Mouse (Mus musculus): ENCODE data around the gene Rin2. TPM values are rescaled to one million over a fixed set of nuclear protein-coding genes. Genes with fewer than 3 reads are reported as not detected.

The Rin2 gene
- polyA plus RNA-seq (2015; fragmentation: Nextera tagmentation; extraction: Ambion mirVana), result 10.2 and 11.9 TPM in 2 replicates

- no peaks in the 10 kb centered on the region for H3K36me3 ChIP-seq (ENCODE audit: control insufficient read depth, insufficient read depth)
- H3K4me2 ChIP-seq (replicated peaks; ENCODE audit: low read depth), result peak within 1 kb of the TSS; percentile 93
- no peak for TF ChIP-seq CTCF (IDR thresholded peaks at IDR 0.05; ENCODE audit: low read depth)
- H3K4me3 ChIP-seq (ENCODE audit: low read depth, low read length), result peak within 1 kb of the TSS; percentile 71
- no peaks in the 10 kb centered on the region for H3K9me3 ChIP-seq (ENCODE audit: control insufficient read depth)
- peak within 1 kb of the TSS; percentile 59 for H3K9ac ChIP-seq (ENCODE audit: low read depth, low read length)
- peak; percentile 62 for ATAC-seq
- 0 out of 2 replicates have a peak, but pooled peaks cover 7% of the 10 kb centered on the region for H3K4me1 ChIP-seq (replicated peaks; ENCODE audit: control insufficient read depth, insufficient read depth, low read length)
- H3K27ac ChIP-seq (ENCODE audit: low read depth, low read length), result peak within 1 kb of the TSS; percentile 7; the same call in 1 of the 2 replicates
- no peaks in the 10 kb centered on the region for H3K27me3 ChIP-seq (replicated peaks; ENCODE audit: control insufficient read depth, insufficient read depth, low read length)
- 0% methylated on average over 33 of the region's 33 CpGs for WGBS
Measured at GRCm38 (mm10) chr2:145675142-145675755, at the start of gene Rin2. Rin2 (plus strand) TSS chr2:145675215.

DNA sequence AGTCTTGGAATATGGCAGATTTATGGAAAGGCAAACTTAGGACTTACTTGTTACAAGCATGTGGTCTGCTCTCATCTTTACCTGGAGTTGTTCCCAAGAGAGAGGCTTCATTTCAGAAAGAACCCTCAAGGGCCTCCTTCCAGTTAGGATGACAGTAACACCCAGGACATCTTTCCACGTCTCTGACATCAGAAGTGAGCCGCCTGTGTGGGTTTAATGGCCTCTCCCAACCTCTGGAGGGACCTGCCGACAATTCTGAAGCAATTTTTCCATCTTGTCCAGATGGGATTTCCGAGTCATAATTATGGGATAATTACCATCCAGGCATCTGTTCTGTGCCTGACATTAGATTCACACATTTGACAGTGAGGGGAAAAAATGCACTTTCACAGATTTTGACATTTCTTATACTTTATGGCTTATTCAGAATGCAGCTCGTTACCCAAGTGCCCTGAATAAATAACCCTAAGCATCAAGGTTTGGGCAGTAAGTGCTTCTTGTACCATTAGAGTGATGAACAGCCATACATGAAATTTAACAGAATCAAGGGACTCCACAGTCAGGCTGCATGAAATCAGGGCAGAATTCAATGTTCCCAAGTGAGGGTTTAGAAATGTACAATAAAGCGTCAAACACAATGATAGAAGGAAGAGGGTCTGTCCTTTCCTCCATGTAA is 43.8 kb upstream of the Rin2 start:
- Histone ChIP-seq H3K4me1 (replicated peaks; ENCODE audit: control insufficient read depth, insufficient read depth, low read length) (no peaks in the 10 kb centered on the region), H3K9ac (ENCODE audit: low read depth, low read length) (no peak overlapping the region), H3K27me3 (replicated peaks; ENCODE audit: control insufficient read depth, insufficient read depth, low read length) (no peaks in the 10 kb centered on the region), H3K27ac (ENCODE audit: low read depth, low read length) (no peak overlapping the region), H3K9me3 (ENCODE audit: control insufficient read depth) (no peaks in the 10 kb centered on the region), H3K4me2 (replicated peaks; ENCODE audit: low read depth) (no peak overlapping the region), H3K36me3 (ENCODE audit: control insufficient read depth, insufficient read depth) (no peaks in the 10 kb centered on the region), H3K4me3 (ENCODE audit: low read depth, low read length) (no peak overlapping the region)
- no peak for ATAC-seq
- WGBS, result 75% methylated on average over 6 of the region's 6 CpGs
- no peak for TF ChIP-seq CTCF (IDR thresholded peaks at IDR 0.05; ENCODE audit: low read depth)

- no peaks in the 10 kb centered on the region for H3K27me3 ChIP-seq (replicated peaks; ENCODE audit: control insufficient read depth, insufficient read depth, low read length)
- no peaks in the 10 kb centered on the region for H3K4me1 ChIP-seq (replicated peaks; ENCODE audit: control insufficient read depth, insufficient read depth, low read length)
- H3K9ac ChIP-seq (ENCODE audit: low read depth, low read length), result no peak overlapping the region
- no peak overlapping the region for H3K4me2 ChIP-seq (replicated peaks; ENCODE audit: low read depth)
- H3K36me3 ChIP-seq (ENCODE audit: control insufficient read depth, insufficient read depth), result no peaks in the 10 kb centered on the region
- no peak for TF ChIP-seq CTCF (IDR thresholded peaks at IDR 0.05; ENCODE audit: low read depth)
- no peaks in the 10 kb centered on the region for H3K9me3 ChIP-seq (ENCODE audit: control insufficient read depth)
- no peak overlapping the region for H3K4me3 ChIP-seq (ENCODE audit: low read depth, low read length)
- ATAC-seq, result no peak
- H3K27ac ChIP-seq (ENCODE audit: low read depth, low read length), result no peak overlapping the region
- 37% methylated on average over 4 of the region's 4 CpGs for WGBS
Measured at GRCm38 (mm10) chr2:145631799-145632174, 43.2 kb upstream of the Rin2 start.

DNA sequence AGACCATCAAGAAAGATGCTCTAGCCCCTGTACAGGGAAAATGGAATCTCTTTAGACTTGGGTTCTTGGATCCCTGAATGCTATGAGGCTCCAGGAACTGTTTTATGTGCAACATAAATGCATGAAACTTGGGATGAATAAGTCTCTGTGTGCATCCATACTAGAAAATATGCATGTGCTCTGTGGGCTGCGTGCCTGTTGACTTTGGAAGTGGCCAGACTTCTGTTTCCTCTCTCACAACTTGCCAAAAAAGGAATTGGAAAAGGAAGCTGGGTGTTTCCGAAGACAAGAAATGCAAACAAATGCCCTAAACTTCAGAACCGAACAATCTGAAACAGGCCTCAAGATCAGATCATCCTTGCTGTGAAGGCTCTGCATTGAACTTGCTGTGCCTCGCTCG is 41.2 kb upstream of the Rin2 start:
- no peak for TF ChIP-seq CTCF (IDR thresholded peaks at IDR 0.05; ENCODE audit: low read depth)
- ATAC-seq, result no peak
- H3K4me1 ChIP-seq (replicated peaks; ENCODE audit: control insufficient read depth, insufficient read depth, low read length), result no peaks in the 10 kb centered on the region
- H3K9me3 ChIP-seq (ENCODE audit: control insufficient read depth), result no peaks in the 10 kb centered on the region
- no peaks in the 10 kb centered on the region for H3K27me3 ChIP-seq (replicated peaks; ENCODE audit: control insufficient read depth, insufficient read depth, low read length)
- H3K4me2 ChIP-seq (replicated peaks; ENCODE audit: low read depth), result no peak overlapping the region
- no peak overlapping the region for H3K9ac ChIP-seq (ENCODE audit: low read depth, low read length)
- no peak overlapping the region for H3K27ac ChIP-seq (ENCODE audit: low read depth, low read length)
- no peak overlapping the region for H3K4me3 ChIP-seq (ENCODE audit: low read depth, low read length)
- 54% methylated on average over 5 of the region's 5 CpGs for WGBS
- no peaks in the 10 kb centered on the region for H3K36me3 ChIP-seq (ENCODE audit: control insufficient read depth, insufficient read depth)

DNA sequence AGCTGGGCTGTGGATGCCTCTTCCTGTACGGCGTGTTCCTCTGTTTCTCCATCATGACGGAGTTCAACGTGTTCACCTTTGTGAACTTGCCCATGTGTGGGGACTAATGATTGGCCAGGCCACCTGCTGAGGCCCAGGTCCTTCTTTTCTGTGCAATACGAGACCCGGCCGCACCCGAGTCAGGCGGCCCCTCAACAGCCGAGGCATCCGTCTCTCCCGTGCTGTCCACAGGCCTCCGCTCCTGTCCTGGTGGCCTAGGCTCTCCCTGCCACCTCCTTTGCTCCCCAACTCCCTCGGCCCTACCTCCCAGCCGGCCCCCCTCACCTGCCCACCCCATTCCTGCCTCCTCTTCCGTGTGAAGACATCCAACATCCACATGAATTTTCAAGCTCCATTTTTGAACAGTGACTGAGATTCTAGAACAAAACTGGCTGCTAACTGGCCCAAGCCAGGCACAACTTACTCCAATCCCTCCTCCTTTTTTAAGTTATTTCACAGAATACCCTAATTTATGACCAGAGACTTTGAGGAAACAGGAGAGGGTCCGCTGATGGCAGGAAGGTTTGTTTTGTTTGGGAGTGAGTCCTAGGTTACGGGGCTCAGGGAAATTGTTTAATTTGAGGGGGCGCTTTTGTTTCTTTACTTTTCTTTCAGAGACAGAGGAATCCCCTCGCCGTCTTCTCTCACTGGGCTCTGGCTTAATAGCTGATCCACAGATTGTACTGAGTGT is 34.6 kb upstream of the Rin2 start:
- Histone ChIP-seq H3K4me3 (ENCODE audit: low read depth, low read length) (no peak overlapping the region), H3K27ac (ENCODE audit: low read depth, low read length) (no peak overlapping the region), H3K36me3 (ENCODE audit: control insufficient read depth, insufficient read depth) (no peaks in the 10 kb centered on the region), H3K4me2 (replicated peaks; ENCODE audit: low read depth) (no peak overlapping the region), H3K9me3 (ENCODE audit: control insufficient read depth) (no peaks in the 10 kb centered on the region), H3K9ac (ENCODE audit: low read depth, low read length) (no peak overlapping the region), H3K4me1 (replicated peaks; ENCODE audit: control insufficient read depth, insufficient read depth, low read length) (no peaks in the 10 kb centered on the region), H3K27me3 (replicated peaks; ENCODE audit: control insufficient read depth, insufficient read depth, low read length) (no peaks in the 10 kb centered on the region)
- WGBS, result 74% methylated on average over 21 of the region's 21 CpGs
- TF ChIP-seq CTCF (IDR thresholded peaks at IDR 0.05; ENCODE audit: low read depth), result no peak
- ATAC-seq, result no peak

GRCm38 (mm10) chr2:145655373-145655960 is 19.5 kb upstream of the Rin2 start:
- no peak for ATAC-seq
- no peaks in the 10 kb centered on the region for H3K36me3 ChIP-seq (ENCODE audit: control insufficient read depth, insufficient read depth)
- H3K4me3 ChIP-seq (ENCODE audit: low read depth, low read length), result no peak overlapping the region
- H3K4me2 ChIP-seq (replicated peaks; ENCODE audit: low read depth), result no peak overlapping the region
- H3K4me1 ChIP-seq (replicated peaks; ENCODE audit: control insufficient read depth, insufficient read depth, low read length), result no peaks in the 10 kb centered on the region
- no peak overlapping the region for H3K9ac ChIP-seq (ENCODE audit: low read depth, low read length)
- H3K27me3 ChIP-seq (replicated peaks; ENCODE audit: control insufficient read depth, insufficient read depth, low read length), result no peaks in the 10 kb centered on the region
- peak; percentile 53 for TF ChIP-seq CTCF (IDR thresholded peaks at IDR 0.05; ENCODE audit: low read depth)
- H3K9me3 ChIP-seq (ENCODE audit: control insufficient read depth), result no peaks in the 10 kb centered on the region
- H3K27ac ChIP-seq (ENCODE audit: low read depth, low read length), result no peak overlapping the region
- WGBS, result 32% methylated on average over 12 of the region's 12 CpGs

Measured in intestine, postnatal 0 days (tissue).